ENCODE assay signal across 11 mouse cellular contexts in genomic region chr1:37985764-37986323, GRCm38 (mm10). TPM values are rescaled to one million over a fixed set of nuclear protein-coding genes. Genes with fewer than 3 reads are reported as not detected.
DNase-seq lines count a peak whose midpoint lies in the region; ATAC-seq lines count a peak whose summit lies in the region.
"Had no signal": no experiment of that assay in that cellular context is flagged by ENCODE, and none has a peak within 500 bp of the region (broad histone marks: within the 10 kb centered on the region; RNA-seq: fewer than 3 reads in every experiment).

No protein-coding gene starts in this region.

- no peak overlapping the region for H3K27ac ChIP-seq in hindbrain, embryonic 14.5 days
- H3K27ac ChIP-seq in hindbrain, embryonic 16.5 days (ENCODE audit: low read depth, low read length): no peak overlapping the region
- H3K27ac ChIP-seq: embryonic facial prominence, embryonic 15.5 days; limb, embryonic 15.5 days had no signal

- peak; percentile 51 for DNase-seq in hindbrain, embryonic 14.5 days (ENCODE audit: low spot score)
- DNase-seq in urinary bladder, postnatal 14 days (ENCODE audit: low spot score): peak; percentile 51
- no peak for DNase-seq in urinary bladder, postnatal 10 days (ENCODE audit: low spot score)
- DNase-seq in cerebellum, postnatal 10 days: peak; percentile 57 to 73
- peak; percentile 64 for DNase-seq in left cerebral cortex, postnatal 14 days (ENCODE audit: low spot score in 2 of 2)
- DNase-seq in telencephalon, adult 2 months (ENCODE audit: low read depth, low spot score): peak; percentile 18
- DNase-seq in gastrocnemius, postnatal 4 days (ENCODE audit: low spot score in 2 of 2): no peak

- no peak for ATAC-seq in hindbrain, embryonic 14.5 days (ENCODE audit: low FRiP score)
- no peak; the same call in 1 of the 2 replicates for ATAC-seq in hindbrain, embryonic 16.5 days

- no peak overlapping the region for H3K4me3 ChIP-seq in hindbrain, embryonic 14.5 days (replicated peaks; ENCODE audit: low read length)
- H3K4me3 ChIP-seq in hindbrain, embryonic 16.5 days (ENCODE audit: low read length): no peak overlapping the region
- H3K4me3 ChIP-seq: embryonic facial prominence, embryonic 15.5 days; limb, embryonic 15.5 days had no signal

- H3K9me3 ChIP-seq in hindbrain, embryonic 14.5 days (ENCODE audit: control insufficient read depth, low read length): no peaks in the 10 kb centered on the region
- H3K9me3 ChIP-seq in hindbrain, embryonic 16.5 days (ENCODE audit: control insufficient read depth, low read length): no peaks in the 10 kb centered on the region
- H3K9me3 ChIP-seq: embryonic facial prominence, embryonic 15.5 days; limb, embryonic 15.5 days had no signal

- H3K4me1 ChIP-seq in hindbrain, embryonic 14.5 days (replicated peaks; ENCODE audit: control insufficient read depth, insufficient read depth, low read length): no peaks in the 10 kb centered on the region
- no peaks in the 10 kb centered on the region for H3K4me1 ChIP-seq in hindbrain, embryonic 16.5 days (ENCODE audit: control insufficient read depth, insufficient read depth, low read depth, low read length)
- H3K4me1 ChIP-seq: embryonic facial prominence, embryonic 15.5 days; limb, embryonic 15.5 days had no signal

- 79% methylated on average over 9 of the region's 9 CpGs for WGBS in hindbrain, embryonic 14.5 days
- 81% methylated on average over 9 of the region's 9 CpGs for WGBS in hindbrain, embryonic 16.5 days

- H3K27me3 ChIP-seq in hindbrain, embryonic 14.5 days (ENCODE audit: control insufficient read depth, insufficient read depth, low read length): no peaks in the 10 kb centered on the region
- H3K27me3 ChIP-seq in hindbrain, embryonic 16.5 days (replicated peaks; ENCODE audit: control insufficient read depth, insufficient read depth, low read length): no peaks in the 10 kb centered on the region
- H3K27me3 ChIP-seq: embryonic facial prominence, embryonic 15.5 days; limb, embryonic 15.5 days had no signal

- peaks cover 58% of the 10 kb centered on the region for H3K36me3 ChIP-seq in hindbrain, embryonic 14.5 days (replicated peaks; ENCODE audit: control insufficient read depth, insufficient read depth)
- H3K36me3 ChIP-seq in hindbrain, embryonic 16.5 days (ENCODE audit: control insufficient read depth, insufficient read depth, low read length): peaks cover 32% of the 10 kb centered on the region

- no peak overlapping the region for H3K9ac ChIP-seq in hindbrain, embryonic 14.5 days
- no peak overlapping the region for H3K9ac ChIP-seq in hindbrain, embryonic 16.5 days (ENCODE audit: low read depth, low read length)
- H3K9ac ChIP-seq: embryonic facial prominence, embryonic 15.5 days; limb, embryonic 15.5 days had no signal

- intact Hi-C loops in left cerebral cortex, postnatal 14 days (cut with DNase I): loop anchor here (5.0 kb wide), 1 partner anchor 84 kb away; no protein-coding TSS in a partner anchor

- no peak overlapping the region for H3K4me2 ChIP-seq in hindbrain, embryonic 14.5 days (replicated peaks)
- no peak overlapping the region for H3K4me2 ChIP-seq in hindbrain, embryonic 16.5 days (ENCODE audit: low read length)
- H3K4me2 ChIP-seq: embryonic facial prominence, embryonic 15.5 days; limb, embryonic 15.5 days had no signal

RNA-seq across cellular contexts. Expression of gene Txndc9, which starts 11.8 kb away (rescaled TPM):
- 129 and 144 TPM in 2 replicates for polyA plus RNA-seq in hindbrain, embryonic 14.5 days (2014; fragmentation: Nextera tagmentation; extraction: Ambion mirVana)
- 125 and 136 TPM in 2 replicates for polyA plus RNA-seq in hindbrain, embryonic 16.5 days (2015; fragmentation: Nextera tagmentation; extraction: Ambion mirVana)
- 10 to 100 TPM; 54.8 to 59.9 TPM for total RNA-seq in left cerebral cortex, postnatal 14 days (2021)
- 10 to 100 TPM; 60.7 to 61.4 TPM for total RNA-seq in gastrocnemius, postnatal 4 days (2021)

RNA-seq across cellular contexts. Expression of gene Eif5b, which starts 12.0 kb away (rescaled TPM):
- polyA plus RNA-seq in hindbrain, embryonic 14.5 days (2014; fragmentation: Nextera tagmentation; extraction: Ambion mirVana): 18.7 and 19.6 TPM in 2 replicates
- polyA plus RNA-seq in hindbrain, embryonic 16.5 days (2015; fragmentation: Nextera tagmentation; extraction: Ambion mirVana): 17.9 and 18.1 TPM in 2 replicates
- total RNA-seq in left cerebral cortex, postnatal 14 days (2021): 10 to 100 TPM; 34.6 to 34.7 TPM
- 10 to 100 TPM; 36.4 to 37.3 TPM for total RNA-seq in gastrocnemius, postnatal 4 days (2021)

RNA-seq across cellular contexts. Expression of gene Lyg1, which starts 28.3 kb away (rescaled TPM):
- not detected in 2 replicates for polyA plus RNA-seq in hindbrain, embryonic 14.5 days (2014; fragmentation: Nextera tagmentation; extraction: Ambion mirVana)
- polyA plus RNA-seq in hindbrain, embryonic 16.5 days (2015; fragmentation: Nextera tagmentation; extraction: Ambion mirVana): not detected in 2 replicates
- total RNA-seq in left cerebral cortex, postnatal 14 days (2021): not detected
- not detected for total RNA-seq in gastrocnemius, postnatal 4 days (2021)
- polyA plus RNA-seq: embryonic facial prominence, embryonic 15.5 days; limb, embryonic 15.5 days; stomach, embryonic 16.5 days had no signal

Comparison
In these comparisons a context has a peak if more than half of its experiments do, and no peak if none do; other contexts are left out.
1. DNase-seq: peak in hindbrain, embryonic 14.5 days (single experiment), urinary bladder, postnatal 14 days (single experiment), cerebellum, postnatal 10 days (2 of 2), left cerebral cortex, postnatal 14 days (2 of 2) and telencephalon, adult 2 months (single experiment); none in urinary bladder, postnatal 10 days (single experiment) and gastrocnemius, postnatal 4 days (0 of 2).